Mouse (Mus musculus) common myeloid progenitor, adult 5-6 weeks (primary cell): ENCODE measurements around the gene Pik3r1. TPM values are rescaled to one million over a fixed set of nuclear protein-coding genes. Genes with fewer than 3 reads are reported as not detected.

Source experiments
- ATAC-seq: replicated peaks from 2 replicates; pipeline ENCODE4 v1.8.0; 2016; ENCODE audit warnings: low read depth, mild to moderate bottlenecking, moderate TSS enrichment, inconsistent platforms; ENCODE audit not compliant: poor library complexity, severe bottlenecking
- total RNA-seq: library from RNA; stranded (forward); fragments of 200-1000, 187-1606 nt; gene quantifications from 2 replicates; pipeline ENCODE4 v1.2.3, GENCODE M21; 2017

Pik3r1 gene
- total RNA-seq, 1 experiment from 2014 or later, result 116 TPM

DNA sequence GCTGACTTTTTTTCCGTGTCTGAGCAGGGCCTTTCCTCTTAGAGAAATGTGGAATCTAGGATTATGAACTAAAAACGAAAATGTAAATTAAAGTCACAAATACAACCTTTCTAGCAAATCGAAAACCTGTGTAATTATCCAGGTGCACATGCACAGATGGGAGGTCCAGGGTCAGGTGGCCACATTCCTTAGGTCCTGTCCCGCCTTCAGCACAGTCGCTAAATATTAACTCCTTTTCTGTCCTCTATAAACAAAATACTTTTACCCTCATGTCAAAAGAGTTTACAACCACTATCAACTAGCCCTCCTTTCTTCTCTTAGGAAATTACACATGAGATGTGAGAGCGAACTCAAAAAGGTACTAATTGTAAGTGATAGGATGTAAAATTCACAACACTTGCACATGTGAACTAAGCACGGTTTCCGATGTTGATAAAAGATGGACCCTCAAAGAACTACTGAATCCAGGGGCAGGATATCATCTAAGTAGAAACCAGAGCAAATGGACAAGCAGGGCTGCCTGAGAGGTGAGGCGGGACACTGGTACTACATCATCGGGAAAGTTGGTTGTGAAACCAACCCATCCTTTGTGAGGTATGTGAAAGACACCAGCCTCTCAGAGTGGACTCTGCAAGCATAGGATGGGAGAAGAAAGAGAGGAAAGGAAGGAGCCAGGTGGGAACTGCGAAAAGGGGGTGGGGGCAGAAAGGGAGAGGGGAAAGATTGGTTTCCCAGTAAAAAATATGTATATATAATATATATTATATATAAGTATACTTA lies 26.3 kb downstream of the Pik3r1 start:
- ATAC-seq, result no peak

DNA sequence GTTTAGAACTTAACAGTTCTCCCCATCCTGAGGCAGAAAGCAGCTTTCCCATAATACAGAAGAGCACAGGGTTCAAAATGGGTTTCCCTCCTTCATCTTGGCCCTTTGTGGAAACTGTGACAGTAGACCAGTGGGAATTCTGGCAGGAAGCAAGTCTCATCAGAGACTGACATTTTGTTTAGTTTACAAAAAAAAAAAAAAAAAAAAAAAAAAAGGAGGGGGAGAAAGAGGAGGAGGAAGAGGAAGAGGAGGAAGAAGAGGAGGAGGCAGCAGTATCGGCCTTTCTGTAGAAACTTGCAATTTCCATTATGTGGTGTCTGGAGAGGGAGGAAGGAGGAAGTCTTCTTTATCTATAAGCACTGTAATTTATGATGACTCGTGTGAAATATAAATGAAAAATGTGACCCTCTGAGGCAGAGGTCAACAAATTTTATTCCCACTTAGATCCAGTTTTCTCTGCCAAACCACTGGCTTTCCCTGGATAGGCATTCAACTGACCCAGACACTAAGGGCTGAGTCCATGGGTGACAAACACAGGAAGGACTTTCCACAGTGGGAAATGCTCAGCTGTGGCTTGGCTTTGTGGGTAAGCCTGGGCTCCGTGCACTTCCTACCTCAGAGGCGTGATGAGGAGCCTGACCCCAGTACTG lies 28.2 kb downstream of the Pik3r1 start:
- ATAC-seq, result peak; percentile 37

DNA sequence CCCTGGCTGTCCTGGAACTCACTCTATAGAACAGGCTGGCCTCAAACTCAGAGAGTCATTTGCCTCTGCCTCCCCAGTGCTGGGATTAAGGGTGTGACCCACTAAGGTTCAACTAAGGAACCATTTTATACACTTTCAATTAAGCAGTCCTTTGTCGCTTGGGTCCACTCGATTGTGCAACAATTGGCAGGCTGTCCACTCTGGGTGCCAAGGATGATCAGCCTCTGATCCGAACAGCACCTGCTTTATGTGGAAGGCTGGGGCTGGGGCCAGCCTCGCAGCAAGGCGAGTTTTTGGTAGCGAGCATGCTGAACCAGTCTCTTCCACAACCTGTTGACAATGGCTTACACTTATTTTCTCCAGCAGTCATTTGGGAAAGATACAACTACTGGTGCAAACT lies 29.2 kb downstream of the Pik3r1 start:
- ATAC-seq, result no peak

DNA sequence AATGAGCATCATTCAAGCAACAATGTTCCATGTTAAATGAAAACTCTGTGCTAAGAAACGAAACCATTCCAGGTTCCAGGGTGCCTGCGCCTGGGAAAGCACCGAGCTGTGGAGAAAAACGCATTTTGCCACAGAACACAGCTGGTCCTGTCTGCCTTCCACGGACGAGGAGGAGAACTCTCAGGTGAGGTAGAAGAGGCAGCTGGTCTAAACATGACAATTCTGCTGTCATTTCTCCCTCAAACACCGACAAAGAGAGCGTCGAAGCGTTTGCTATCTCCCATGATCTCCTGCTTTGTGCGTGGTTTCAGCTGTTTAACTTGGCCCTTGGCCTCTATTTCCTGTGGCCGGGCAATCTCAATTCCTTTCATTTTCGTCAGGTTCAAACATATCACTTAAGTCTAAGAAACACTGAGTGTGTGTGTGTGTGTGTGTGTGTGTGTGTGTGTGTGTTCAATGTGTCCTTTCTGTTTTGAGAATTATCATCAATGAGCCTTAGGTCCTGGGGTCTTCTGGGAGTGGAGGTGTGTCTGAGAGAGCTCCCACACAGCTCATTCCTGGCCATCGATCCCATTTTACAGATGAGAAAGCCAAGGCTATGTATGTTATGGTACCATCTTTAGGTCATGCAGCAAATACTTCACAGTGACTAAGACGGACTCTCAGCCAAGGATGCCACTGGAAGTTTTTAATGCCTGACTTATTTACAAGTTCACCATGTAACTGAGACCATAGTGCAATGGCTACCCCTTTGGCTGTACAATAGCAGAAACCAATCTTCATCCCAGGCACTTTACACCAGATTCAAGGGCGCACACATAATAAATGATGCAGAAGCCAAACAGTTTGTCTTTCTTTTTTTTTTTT lies 31.3 kb downstream of the Pik3r1 start:
- no peak for ATAC-seq

DNA sequence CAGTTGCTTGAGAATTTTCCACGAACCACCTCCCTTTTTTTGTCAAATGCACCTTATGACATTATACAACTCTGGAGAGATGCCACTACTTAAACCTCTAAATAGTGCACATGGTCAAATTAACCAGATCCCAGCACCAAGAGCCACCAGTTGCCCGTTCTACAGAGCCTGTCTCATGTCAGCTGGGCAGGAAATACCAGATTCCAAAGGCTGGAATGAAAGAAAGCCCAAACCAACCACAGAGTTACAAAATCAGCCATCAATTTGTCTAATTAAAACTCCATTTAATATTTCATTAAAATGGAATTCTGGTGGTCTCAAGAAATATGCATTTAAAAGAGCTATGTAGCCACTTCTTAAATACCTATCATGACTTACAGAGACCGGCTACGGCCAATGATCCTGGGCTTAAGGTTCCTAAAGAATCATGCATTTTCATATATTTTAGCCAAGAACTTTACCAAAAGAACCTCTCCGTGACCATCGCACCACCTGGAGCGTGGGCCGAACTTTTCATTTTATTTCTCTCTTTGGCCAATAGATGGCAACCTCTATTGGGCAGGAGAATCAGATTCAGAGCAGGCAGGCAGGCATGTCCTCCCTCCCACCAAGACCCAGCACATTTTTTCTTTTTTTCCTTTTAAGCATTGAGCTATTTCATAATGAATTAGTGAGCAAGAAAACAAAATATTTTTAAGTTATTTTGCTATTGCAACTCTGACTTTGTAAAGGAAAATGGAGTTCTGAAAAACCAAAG lies 32.5 kb downstream of the Pik3r1 start:
- ATAC-seq, result 0 out of 2 replicates have a peak, but pooled peaks have one; percentile 27

DNA sequence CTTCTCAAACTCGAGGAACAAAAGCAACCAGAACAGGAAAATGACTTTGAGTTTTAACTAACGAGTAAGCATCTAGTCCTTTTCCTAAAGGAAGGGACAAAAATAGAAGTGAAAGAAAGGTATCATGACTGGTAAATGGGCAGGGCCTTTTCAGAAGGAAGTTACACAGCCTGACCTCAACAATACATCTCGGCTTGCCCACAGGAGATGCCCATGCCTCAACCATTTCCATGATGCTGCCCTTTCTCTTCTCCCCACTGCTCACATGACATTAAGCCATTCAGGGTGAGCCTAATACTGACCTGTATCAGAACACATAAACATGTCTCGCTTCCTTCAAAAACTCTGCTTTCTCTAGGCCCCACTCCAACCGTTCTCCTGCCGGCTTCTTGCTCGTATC lies 33.8 kb downstream of the Pik3r1 start:
- peak; percentile 57 for ATAC-seq

DNA sequence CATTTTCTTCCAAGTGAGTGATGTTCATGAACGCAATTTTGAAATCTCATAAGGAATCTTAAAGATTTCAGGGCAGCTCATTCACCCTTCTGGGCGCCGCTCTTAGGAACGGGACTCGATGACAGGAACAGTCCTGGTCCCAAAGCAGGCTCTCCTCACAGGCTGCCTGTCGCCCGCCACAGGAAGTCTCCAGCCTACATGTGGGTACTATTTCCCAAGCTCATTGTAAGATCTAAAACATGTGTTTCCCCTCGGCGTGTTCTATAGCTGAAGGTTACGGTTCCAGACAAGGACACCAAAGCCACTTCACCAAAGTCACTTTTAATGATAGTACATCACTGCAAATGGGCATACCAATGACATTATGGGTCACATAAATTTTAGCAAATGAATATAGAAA lies 35.3 kb downstream of the Pik3r1 start:
- ATAC-seq, result peak; percentile 38

DNA sequence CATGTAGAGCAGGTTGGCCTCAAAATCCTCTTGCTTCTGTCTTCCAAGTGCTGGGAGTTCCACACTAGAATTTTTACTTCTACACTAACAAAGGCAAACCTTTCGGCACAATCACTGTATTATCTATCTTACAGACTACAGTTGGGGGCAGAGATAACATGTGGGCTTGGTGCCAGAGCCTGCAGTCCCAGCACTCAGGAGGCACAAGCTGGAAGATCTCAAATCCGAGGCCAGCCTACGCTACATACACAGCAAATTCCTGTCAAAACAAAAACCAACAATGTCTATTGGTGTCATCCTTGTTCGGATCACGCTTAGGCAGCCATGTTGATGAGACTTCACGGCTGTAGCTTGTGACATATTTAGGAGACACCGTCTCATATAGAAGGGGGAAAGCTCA lies 36.2 kb downstream of the Pik3r1 start:
- no peak for ATAC-seq

DNA sequence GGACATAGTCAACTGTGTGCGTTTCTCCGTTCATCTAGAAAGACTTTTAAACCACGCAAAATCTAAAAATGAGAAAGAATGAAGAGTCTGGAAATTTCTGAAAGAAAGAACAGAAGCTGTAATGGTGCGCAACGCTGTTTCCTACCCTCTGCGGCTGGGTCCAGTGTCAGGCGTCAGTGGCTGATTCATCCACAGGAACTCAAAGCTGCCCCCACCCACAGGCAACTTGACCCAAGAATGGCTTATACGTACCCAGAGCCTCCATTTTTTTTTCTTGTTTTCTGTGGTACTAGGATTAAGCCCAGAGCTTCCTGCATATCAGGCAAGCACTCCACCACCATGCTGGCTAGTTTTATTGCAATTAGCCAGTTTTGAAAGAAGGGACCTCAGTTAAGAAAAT lies 37.7 kb downstream of the Pik3r1 start:
- ATAC-seq, result peak; percentile 31; the same call in 1 of the 2 replicates

DNA sequence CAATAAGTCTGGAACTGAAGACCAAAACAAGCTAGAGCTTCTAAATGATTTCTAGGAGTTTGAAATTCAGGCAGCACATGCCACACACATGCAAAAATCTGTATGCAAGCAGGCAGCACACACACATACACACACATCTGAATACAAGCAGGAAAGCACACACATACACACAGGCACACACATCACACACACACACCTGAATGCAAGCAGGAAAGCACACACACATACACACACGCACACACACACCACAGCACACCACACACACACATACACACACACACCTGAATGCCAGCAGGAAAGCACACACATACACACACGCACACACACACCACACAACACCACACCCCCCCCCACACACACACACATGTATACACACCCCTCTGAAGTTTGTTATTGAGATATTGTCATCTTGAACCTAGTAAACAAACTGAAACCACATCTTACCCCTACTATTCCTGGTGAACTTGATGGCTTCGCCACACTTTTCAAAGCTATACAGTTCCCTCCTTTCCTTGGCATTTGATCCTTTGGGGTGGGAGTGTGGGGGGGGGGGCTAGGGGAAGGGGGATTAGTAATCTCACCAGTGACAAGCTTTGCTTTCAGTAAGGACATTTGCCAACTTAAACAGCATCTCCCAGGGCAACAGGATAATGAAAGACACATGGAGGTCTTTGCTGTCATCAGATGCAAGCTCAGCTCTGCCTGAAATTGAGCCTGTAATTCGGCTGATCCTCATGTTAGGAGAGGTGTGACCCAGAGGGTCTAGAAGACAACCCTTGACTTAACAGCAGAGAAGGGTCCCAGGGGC lies 38.6 kb downstream of the Pik3r1 start:
- ATAC-seq, result no peak

DNA sequence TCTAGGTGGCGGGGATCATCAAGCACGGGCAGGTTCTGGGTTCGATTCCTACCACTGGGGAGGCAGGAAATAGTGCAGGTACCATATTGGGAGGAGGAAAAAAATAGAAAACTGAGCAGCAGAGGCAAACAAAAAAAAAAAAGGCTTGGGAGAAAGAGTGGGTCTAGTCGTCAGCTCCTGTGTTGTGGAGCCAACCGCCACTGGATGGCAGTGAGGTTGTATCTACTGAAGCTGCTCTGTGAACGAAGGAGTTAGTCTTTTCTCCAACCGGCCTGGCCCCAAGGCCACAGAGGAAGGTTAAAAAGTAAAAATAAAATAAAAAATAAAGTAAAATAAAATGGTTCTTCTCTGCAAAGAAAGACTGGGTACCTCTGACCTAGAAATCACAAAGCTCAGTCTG lies 39.2 kb downstream of the Pik3r1 start:
- ATAC-seq, result no peak

DNA sequence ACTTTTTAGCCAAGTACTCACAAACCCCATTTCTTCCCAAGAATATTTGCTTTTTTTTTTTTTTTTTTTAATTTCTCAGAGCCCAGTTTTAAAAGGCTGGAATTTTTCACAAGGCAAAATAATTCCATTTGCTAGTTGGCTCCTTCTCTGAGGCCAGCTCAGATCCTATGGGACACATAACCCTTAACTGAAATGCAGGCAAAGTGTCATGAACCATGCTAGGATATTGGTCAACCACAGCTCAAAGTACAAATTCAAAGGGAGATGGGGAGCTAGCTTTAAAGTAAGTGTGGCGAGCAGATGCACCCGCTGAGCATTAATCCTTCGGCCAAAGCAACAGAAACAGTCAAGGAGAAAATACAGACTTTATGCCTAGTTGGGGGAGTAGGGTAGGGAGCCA lies 39.7 kb downstream of the Pik3r1 start:
- no peak for ATAC-seq

DNA sequence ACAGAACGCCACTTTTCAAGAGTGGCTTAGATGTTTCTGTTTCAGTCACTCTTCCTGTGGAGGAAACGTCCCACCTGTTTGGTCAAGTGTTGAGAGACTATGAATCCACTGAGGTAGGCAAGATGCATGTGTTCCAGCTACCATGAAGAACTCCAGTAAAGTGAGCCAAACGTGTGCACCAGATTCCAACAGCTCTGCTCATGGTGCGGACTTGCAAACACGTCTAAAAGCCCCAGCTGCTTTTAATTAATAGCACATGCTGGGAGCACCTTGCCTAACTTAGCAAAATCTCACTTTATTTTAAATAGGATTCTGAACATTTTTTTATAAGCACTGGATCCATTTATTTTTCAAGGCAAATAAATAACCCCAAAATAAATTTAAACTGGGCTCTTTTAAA lies 40.2 kb downstream of the Pik3r1 start:
- no peak for ATAC-seq

DNA sequence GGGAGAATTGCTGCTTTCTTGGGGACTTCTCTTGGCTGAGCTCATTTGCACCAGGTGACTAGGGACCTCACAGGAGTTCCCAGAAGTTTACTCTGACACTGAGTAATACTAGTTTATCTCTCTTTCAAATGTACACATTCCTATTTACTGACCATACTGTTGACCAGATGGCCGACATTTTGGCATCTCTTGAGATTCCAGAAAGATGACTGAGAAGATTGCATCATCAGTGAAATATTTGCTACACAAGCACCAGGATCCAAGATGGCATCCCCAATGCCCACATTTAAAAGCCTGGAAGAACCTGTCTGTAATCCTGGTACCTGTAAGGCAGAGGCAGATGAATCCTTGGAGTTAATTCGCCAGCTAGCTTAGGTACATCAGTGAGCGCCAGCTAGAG lies 41.1 kb downstream of the Pik3r1 start:
- no peak for ATAC-seq

DNA sequence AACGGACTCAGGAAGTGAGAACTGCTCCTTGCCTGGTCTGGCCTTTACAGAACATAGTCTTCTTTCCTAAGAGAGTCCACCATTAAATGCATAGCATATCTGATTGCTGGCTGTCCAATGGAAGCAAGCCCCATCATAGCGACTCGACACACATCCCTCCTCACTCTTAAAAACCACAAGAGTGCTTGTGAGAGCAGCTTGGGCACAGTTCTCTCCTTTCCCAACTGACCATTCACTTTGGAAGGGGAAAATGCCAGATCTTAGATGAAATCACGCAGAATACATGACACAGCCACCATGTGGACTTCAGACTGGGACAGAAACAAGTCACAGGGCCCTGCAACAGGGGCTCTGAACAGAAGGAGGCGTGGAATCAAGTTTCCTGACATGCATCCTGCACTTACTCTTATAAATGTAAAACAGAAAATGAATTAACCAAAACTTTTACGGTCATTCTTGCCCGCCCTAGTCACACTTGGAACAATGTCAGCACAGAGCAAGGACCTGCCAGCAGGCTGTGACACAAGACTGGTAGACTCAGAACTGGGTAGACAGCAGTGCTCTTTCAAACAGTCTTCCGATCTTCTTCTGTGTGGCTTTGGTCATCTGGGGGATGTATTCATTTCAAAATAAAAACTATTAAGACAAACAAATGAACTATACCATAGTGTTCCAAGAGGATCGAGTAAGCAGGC lies 46.0 kb downstream of the Pik3r1 start:
- no peak for ATAC-seq

DNA sequence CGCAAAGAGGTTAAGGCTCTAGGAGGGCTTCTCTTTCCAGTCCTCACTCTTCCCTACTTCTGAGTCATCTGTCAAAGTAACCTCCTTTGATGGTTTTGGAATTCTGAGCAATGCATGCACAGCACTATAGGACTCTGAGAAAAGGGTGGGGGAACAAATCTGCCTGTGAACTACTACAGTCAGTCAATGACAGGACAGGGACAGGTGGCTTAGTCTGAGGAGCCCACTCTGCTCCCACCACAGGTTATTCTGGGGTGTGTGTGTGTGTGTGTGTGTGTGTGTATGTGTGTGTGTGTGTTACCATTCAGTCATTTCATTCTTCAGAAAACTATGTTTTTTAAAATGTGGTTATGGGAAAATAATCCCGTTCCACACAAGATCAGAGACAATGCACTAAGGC lies 46.9 kb downstream of the Pik3r1 start:
- ATAC-seq, result no peak

DNA sequence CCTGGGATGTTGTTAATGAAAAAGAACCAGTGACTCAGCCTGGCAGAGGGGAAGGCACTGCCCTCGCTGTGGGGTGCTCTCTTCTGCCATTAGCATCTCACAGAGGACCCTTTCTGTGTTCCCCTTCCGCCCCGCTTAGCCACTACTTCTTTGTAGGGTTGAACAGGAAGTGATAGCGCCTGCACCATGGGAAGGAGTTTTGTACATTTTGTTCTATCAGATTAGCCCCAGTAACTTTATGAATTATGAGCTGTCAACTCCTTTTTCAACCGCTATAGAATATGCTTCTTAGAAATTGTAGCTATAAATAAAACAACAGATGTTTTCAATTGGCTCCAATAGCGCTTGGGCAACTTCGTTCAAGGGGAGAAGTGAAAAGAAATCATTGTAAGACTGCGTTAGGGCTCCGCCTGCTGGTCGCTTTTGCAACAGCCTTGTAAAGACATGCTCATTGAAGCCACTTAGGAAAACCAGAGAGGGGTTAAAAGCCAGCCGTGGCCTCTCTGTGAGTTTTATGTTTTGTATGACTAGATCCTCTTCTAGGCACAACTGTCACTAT lies 48.6 kb downstream of the Pik3r1 start:
- peak; percentile 87 for ATAC-seq

DNA sequence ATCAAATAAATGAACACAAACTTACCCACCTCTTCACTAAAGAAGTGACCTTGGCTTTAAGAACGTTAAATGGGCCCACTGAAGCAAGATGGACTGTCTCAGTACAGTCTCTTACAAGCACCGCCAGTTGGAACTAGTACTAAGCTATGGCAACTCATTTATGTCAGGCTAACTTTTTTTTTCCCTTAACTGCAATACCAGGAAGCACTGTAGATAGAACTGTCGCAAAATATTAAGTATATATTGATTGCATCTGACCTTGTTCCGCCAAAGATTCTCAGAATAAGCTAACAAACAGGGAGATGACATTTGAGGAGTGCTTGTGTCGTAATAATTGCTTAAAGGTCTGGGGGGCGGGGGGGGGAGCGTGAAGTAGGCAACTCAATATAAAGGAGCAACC lies 49.3 kb downstream of the Pik3r1 start:
- no peak for ATAC-seq
